Mouse (Mus musculus): ENCODE data around the gene C1qbp. TPM values are rescaled to one million over a fixed set of nuclear protein-coding genes. Genes with fewer than 3 reads are reported as not detected.
A peak's percentile ranks its signal among the peaks of the same experiment; 100 is the strongest.

Gene C1qbp
- polyA plus RNA-seq, 1 experiment from 2014 or later = 170 TPM

GRCm38 (mm10) chr11:71008321-71008720 is 25.5 kb upstream of the C1qbp start:
- H3K27me3 ChIP-seq (ENCODE audit: control insufficient read depth, insufficient read depth, low read depth, low read length) = no peaks in the 10 kb centered on the region
- no peak overlapping the region for H3K4me2 ChIP-seq (ENCODE audit: low read length)

DNA sequence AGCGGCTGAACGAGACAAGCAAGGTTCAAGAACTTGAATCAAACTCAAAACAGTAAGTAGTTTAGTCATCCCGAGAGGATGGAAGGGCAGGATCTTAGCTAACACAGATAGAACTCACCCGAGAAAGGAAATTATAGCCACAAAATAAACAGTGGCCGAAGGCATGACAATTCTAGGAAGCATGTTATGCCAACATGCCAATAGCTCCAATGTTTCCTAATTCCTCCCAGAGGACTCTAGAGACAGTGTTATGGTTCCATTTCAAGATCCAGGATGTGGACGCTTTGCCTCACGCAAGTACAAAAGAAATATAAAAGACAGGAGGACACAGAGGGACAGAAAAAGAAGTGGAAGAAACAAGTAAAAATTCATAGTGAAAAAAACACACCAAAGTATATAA is 25.0 kb upstream of the C1qbp start:
- Histone ChIP-seq H3K27ac (ENCODE audit: low read length) (no peak overlapping the region), H3K4me2 (ENCODE audit: low read length) (no peak overlapping the region), H3K27me3 (ENCODE audit: control insufficient read depth, insufficient read depth, low read depth, low read length) (no peaks in the 10 kb centered on the region), H3K36me3 (ENCODE audit: control insufficient read depth, insufficient read depth, low read length) (peaks cover 25% of the 10 kb centered on the region), H3K4me3 (ENCODE audit: low read depth, low read length) (no peak overlapping the region), H3K4me1 (ENCODE audit: control insufficient read depth, insufficient read depth, low read length) (peaks cover 12% of the 10 kb centered on the region), H3K9me3 (replicated peaks; ENCODE audit: control insufficient read depth, low read length, poor library complexity, severe bottlenecking) (no peaks in the 10 kb centered on the region), H3K9ac (ENCODE audit: low read depth, low read length) (no peak overlapping the region)
- 93% methylated on average over 7 of the region's 7 CpGs for WGBS
- ATAC-seq = no peak

More at GRCm38 (mm10) chr11:71008321-71008720, 25.5 kb upstream of the C1qbp start:
- H3K27ac ChIP-seq (ENCODE audit: low read length) = no peak overlapping the region
- no peak for ATAC-seq
- WGBS = 94% methylated on average over 3 of the region's 3 CpGs
- peaks cover 25% of the 10 kb centered on the region for H3K36me3 ChIP-seq (ENCODE audit: control insufficient read depth, insufficient read depth, low read length)
- no peaks in the 10 kb centered on the region for H3K9me3 ChIP-seq (replicated peaks; ENCODE audit: control insufficient read depth, low read length, poor library complexity, severe bottlenecking)
- H3K9ac ChIP-seq (ENCODE audit: low read depth, low read length) = no peak overlapping the region
- H3K4me1 ChIP-seq (ENCODE audit: control insufficient read depth, insufficient read depth, low read length) = peaks cover 7% of the 10 kb centered on the region
- H3K4me3 ChIP-seq (ENCODE audit: low read depth, low read length) = no peak overlapping the region

DNA sequence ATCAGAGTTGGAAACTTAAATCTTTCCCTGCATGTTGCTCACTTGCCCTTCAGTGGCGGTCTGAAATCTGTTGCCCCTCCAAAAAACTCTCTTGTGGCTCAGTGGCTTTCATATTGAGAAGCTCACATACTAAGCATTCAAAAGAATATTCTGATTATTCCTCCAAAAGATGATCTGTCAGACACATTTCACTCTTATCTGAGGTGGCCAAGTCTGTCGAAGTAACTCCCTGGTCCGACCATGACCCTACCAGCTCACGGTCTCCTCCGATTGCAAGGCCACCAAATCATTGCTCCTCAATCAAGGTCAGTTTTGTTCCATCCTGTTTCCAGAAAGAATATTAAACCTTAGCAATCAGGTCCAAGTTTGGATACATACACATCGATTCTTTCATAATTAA is 24.2 kb upstream of the C1qbp start:
- Histone ChIP-seq H3K27me3 (ENCODE audit: control insufficient read depth, insufficient read depth, low read depth, low read length) (no peaks in the 10 kb centered on the region), H3K36me3 (ENCODE audit: control insufficient read depth, insufficient read depth, low read length) (peaks cover 22% of the 10 kb centered on the region), H3K9ac (ENCODE audit: low read depth, low read length) (no peak overlapping the region), H3K9me3 (replicated peaks; ENCODE audit: control insufficient read depth, low read length, poor library complexity, severe bottlenecking) (no peaks in the 10 kb centered on the region), H3K27ac (ENCODE audit: low read length) (no peak overlapping the region), H3K4me1 (ENCODE audit: control insufficient read depth, insufficient read depth, low read length) (peaks cover 18% of the 10 kb centered on the region), H3K4me3 (ENCODE audit: low read depth, low read length) (no peak overlapping the region), H3K4me2 (ENCODE audit: low read length) (no peak overlapping the region)
- ATAC-seq = no peak
- 96% methylated on average over 6 of the region's 6 CpGs for WGBS

DNA sequence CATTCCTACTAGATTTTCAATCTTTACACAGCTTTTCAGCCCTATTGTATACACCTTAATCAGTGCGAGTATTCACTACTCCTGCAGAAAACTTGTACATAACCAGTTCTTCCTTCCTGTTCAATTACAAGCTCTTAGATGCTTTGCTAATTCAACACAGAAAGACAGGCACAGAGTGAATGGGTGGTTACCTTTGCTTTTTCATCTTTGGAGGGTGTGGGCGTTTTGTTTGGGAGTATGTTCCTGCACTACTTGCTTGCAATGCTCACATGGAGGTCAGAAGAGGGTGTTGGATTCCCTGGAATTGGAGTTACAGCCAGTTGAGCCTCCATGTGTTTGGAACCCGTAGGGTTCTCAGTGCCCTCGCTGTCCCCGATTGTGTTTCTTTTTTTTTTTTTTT is 22.2 kb upstream of the C1qbp start:
- Histone ChIP-seq H3K4me2 (ENCODE audit: low read length) (peak overlapping the region; percentile 51), H3K4me3 (ENCODE audit: low read depth, low read length) (peak overlapping the region; percentile 18; the same call in 1 of the 2 replicates), H3K36me3 (ENCODE audit: control insufficient read depth, insufficient read depth, low read length) (peaks cover 7% of the 10 kb centered on the region), H3K27me3 (ENCODE audit: control insufficient read depth, insufficient read depth, low read depth, low read length) (no peaks in the 10 kb centered on the region), H3K27ac (ENCODE audit: low read length) (peak overlapping the region; percentile 50), H3K4me1 (ENCODE audit: control insufficient read depth, insufficient read depth, low read length) (peaks cover 18% of the 10 kb centered on the region), H3K9me3 (replicated peaks; ENCODE audit: control insufficient read depth, low read length, poor library complexity, severe bottlenecking) (no peaks in the 10 kb centered on the region), H3K9ac (ENCODE audit: low read depth, low read length) (no peak overlapping the region)
- 58% methylated on average over 5 of the region's 5 CpGs for WGBS
- ATAC-seq = no peak

DNA sequence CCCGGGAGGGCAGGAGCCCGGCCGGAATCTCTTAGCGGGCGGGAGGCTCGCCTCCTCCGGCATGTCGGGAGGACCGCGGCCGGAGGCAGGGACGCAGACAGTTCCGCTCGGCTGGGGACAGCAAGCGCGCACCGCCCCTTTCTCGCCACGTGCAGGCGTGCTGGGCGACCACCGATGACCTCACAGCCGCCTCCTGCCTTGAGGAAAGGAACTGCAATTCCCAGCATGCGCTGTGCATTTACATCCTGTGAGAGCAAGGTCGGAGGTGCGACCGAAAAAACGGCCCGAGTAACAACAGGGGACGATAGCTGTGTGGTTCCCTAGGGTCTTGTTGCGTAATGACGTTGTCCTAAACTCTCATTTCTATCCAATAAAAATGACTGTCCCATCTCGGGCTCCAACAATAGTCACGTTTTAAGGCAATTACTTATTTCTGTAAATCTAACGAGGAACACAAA is 21.5 kb upstream of the C1qbp start, which contains the start of gene Dhx33:
TSS of gene Dhx33 (minus strand) at position 122 of the 458 bp plus-strand sequence.
- H3K9ac ChIP-seq (ENCODE audit: low read depth, low read length) = peak within 1 kb of the TSS; percentile 84
- peak within 1 kb of the TSS; percentile 90 for H3K4me3 ChIP-seq (ENCODE audit: low read depth, low read length)
- H3K27ac ChIP-seq (ENCODE audit: low read length) = peak within 1 kb of the TSS; percentile 81
- H3K27me3 ChIP-seq (ENCODE audit: control insufficient read depth, insufficient read depth, low read depth, low read length) = no peaks in the 10 kb centered on the region
- WGBS = under 1% methylated on average over 35 of the region's 35 CpGs
- no peaks in the 10 kb centered on the region for H3K9me3 ChIP-seq (replicated peaks; ENCODE audit: control insufficient read depth, low read length, poor library complexity, severe bottlenecking)
- peaks cover 7% of the 10 kb centered on the region; the same call in 1 of the 2 replicates for H3K36me3 ChIP-seq (ENCODE audit: control insufficient read depth, insufficient read depth, low read length)
- peak within 1 kb of the TSS; percentile 99 for H3K4me2 ChIP-seq (ENCODE audit: low read length)
- ATAC-seq = peak; percentile 98
- peaks cover 18% of the 10 kb centered on the region for H3K4me1 ChIP-seq (ENCODE audit: control insufficient read depth, insufficient read depth, low read length)

DNA sequence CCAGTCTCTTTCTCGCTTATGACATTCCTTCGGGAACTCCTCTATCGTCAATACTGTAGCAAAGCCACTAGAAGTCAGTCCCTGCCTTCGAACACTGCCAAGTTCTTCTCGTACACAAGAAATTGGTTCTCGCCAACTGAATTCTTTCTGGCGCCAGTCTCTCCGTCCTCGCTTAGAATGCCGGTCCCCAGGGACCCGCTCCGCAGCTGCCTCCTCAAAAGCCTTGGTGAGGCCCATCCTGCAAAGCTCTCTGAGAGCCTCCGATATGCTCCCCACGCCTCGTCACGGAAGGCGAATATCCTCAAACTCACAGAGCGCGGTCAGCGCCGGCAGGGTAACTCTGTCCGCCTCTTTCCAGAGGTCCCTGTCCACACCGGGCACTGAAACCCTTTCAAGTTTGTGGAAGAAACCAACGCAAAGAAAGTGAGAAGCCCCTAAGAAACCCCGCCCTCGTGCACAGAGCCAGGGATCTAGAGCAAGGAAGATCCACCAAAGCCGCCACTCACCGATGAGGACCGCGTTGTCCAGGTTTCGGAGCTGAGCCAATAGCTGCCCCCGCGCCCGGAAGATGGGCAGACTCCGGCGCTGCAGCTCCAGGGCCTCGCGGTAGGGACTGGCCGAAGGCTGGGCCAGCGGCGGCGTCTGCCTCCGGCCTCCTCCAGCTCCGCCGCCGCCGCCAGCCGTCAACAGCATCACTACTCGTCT is 20.9 kb upstream of the C1qbp start:
- peak; percentile 84 for ATAC-seq
- Histone ChIP-seq H3K9ac (ENCODE audit: low read depth, low read length) (peak overlapping the region; percentile 84), H3K36me3 (ENCODE audit: control insufficient read depth, insufficient read depth, low read length) (0 out of 2 replicates have a peak, but pooled peaks cover 3% of the 10 kb centered on the region), H3K27me3 (ENCODE audit: control insufficient read depth, insufficient read depth, low read depth, low read length) (no peaks in the 10 kb centered on the region), H3K9me3 (replicated peaks; ENCODE audit: control insufficient read depth, low read length, poor library complexity, severe bottlenecking) (no peaks in the 10 kb centered on the region), H3K27ac (ENCODE audit: low read length) (peak overlapping the region; percentile 81), H3K4me3 (ENCODE audit: low read depth, low read length) (peak overlapping the region; percentile 90), H3K4me2 (ENCODE audit: low read length) (peak overlapping the region; percentile 99), H3K4me1 (ENCODE audit: control insufficient read depth, insufficient read depth, low read length) (peaks cover 18% of the 10 kb centered on the region)
- WGBS = under 1% methylated on average over 49 of the region's 49 CpGs

- Histone ChIP-seq H3K9me3 (replicated peaks; ENCODE audit: control insufficient read depth, low read length, poor library complexity, severe bottlenecking) (no peaks in the 10 kb centered on the region), H3K4me1 (ENCODE audit: control insufficient read depth, insufficient read depth, low read length) (peaks cover 18% of the 10 kb centered on the region), H3K27me3 (ENCODE audit: control insufficient read depth, insufficient read depth, low read depth, low read length) (no peaks in the 10 kb centered on the region), H3K4me3 (ENCODE audit: low read depth, low read length) (no peak overlapping the region), H3K4me2 (ENCODE audit: low read length) (no peak overlapping the region), H3K9ac (ENCODE audit: low read depth, low read length) (no peak overlapping the region), H3K27ac (ENCODE audit: low read length) (no peak overlapping the region), H3K36me3 (ENCODE audit: control insufficient read depth, insufficient read depth, low read length) (peaks cover 6% of the 10 kb centered on the region)
- 84% methylated on average over 4 of the region's 4 CpGs for WGBS
- ATAC-seq = no peak
Measured at GRCm38 (mm10) chr11:71001167-71001566, 18.3 kb upstream of the C1qbp start.

GRCm38 (mm10) chr11:70982030-70982429 is 796 bp downstream of the C1qbp start:
- ATAC-seq = no peak
- Histone ChIP-seq H3K9me3 (replicated peaks; ENCODE audit: control insufficient read depth, low read length, poor library complexity, severe bottlenecking) (no peaks in the 10 kb centered on the region), H3K27ac (ENCODE audit: low read length) (no peak overlapping the region), H3K4me3 (ENCODE audit: low read depth, low read length) (peak overlapping the region; percentile 99), H3K36me3 (ENCODE audit: control insufficient read depth, insufficient read depth, low read length) (peaks cover 32% of the 10 kb centered on the region), H3K27me3 (ENCODE audit: control insufficient read depth, insufficient read depth, low read depth, low read length) (no peaks in the 10 kb centered on the region), H3K4me1 (ENCODE audit: control insufficient read depth, insufficient read depth, low read length) (peaks cover 13% of the 10 kb centered on the region), H3K4me2 (ENCODE audit: low read length) (peak overlapping the region; percentile 64), H3K9ac (ENCODE audit: low read depth, low read length) (peak overlapping the region; percentile 93)
- 16% methylated on average over 12 of the region's 12 CpGs for WGBS

- no peak for ATAC-seq
- H3K27me3 ChIP-seq (ENCODE audit: control insufficient read depth, insufficient read depth, low read depth, low read length) = no peaks in the 10 kb centered on the region
- no peak overlapping the region for H3K4me3 ChIP-seq (ENCODE audit: low read depth, low read length)
- WGBS = 93% methylated on average over 14 of the region's 14 CpGs
- H3K27ac ChIP-seq (ENCODE audit: low read length) = no peak overlapping the region
- H3K9me3 ChIP-seq (replicated peaks; ENCODE audit: control insufficient read depth, low read length, poor library complexity, severe bottlenecking) = no peaks in the 10 kb centered on the region
- peaks cover 31% of the 10 kb centered on the region for H3K36me3 ChIP-seq (ENCODE audit: control insufficient read depth, insufficient read depth, low read length)
- peaks cover 13% of the 10 kb centered on the region for H3K4me1 ChIP-seq (ENCODE audit: control insufficient read depth, insufficient read depth, low read length)
- no peak overlapping the region for H3K4me2 ChIP-seq (ENCODE audit: low read length)
- no peak overlapping the region for H3K9ac ChIP-seq (ENCODE audit: low read depth, low read length)
Measured at GRCm38 (mm10) chr11:70980751-70981510, 1.9 kb downstream of the C1qbp start.

Measured in midbrain, embryonic 16.5 days (tissue).